Mouse (Mus musculus) natural killer cell, adult 2 months (primary cell): Measurements from ENCODE around the gene Olfr190.
"Not testable (repeated sequence)": the region's sequence is repeated elsewhere in the genome, so short reads cannot be mapped to it uniquely, and the experiment has no call there.

ENCODE experiments used
- DNase-seq, 2 experiments: peaks; one replicate each; pipeline ENCODE4 v3.0.0; 2022; ENCODE audit warnings: low spot score in 2 of 2

Gene Olfr190

GRCm38 (mm10) chr16:59077905-59078304, at the start of gene Olfr190:
TSS of gene Olfr190 (minus strand) at chr16:59078005.
- DNase-seq, result no peak

GRCm38 (mm10) chr16:59120969-59121368, 43.2 kb upstream of the Olfr190 start, which contains the start of gene Olfr194:
TSS of gene Olfr194 (minus strand) at chr16:59121069.
- no peak for DNase-seq

- no peak for DNase-seq
These were observed 34.0 kb upstream of the Olfr190 start, which contains the start of gene Olfr193 for GRCm38 (mm10) chr16:59111781-59112180. TSS of gene Olfr193 (minus strand) at chr16:59111881.

GRCm38 (mm10) chr16:59108522-59108921, 30.7 kb upstream of the Olfr190 start:
- DNase-seq, result not testable (repeated sequence)

- no peak for DNase-seq
These were observed 27.5 kb upstream of the Olfr190 start for GRCm38 (mm10) chr16:59105312-59105711.

- DNase-seq, result not testable (repeated sequence)
These were observed 11.9 kb upstream of the Olfr190 start, which contains the start of gene Olfr191 for GRCm38 (mm10) chr16:59089722-59090121. TSS of gene Olfr191 (minus strand) at chr16:59089822.

GRCm38 (mm10) chr16:59081113-59081512, 3.3 kb upstream of the Olfr190 start:
- not testable (repeated sequence) for DNase-seq

- DNase-seq, result no peak
These were observed 4.3 kb downstream of the Olfr190 start for GRCm38 (mm10) chr16:59073520-59073919.

GRCm38 (mm10) chr16:59071755-59072154, 6.0 kb downstream of the Olfr190 start:
- DNase-seq, result no peak

- not testable (repeated sequence) for DNase-seq
These were observed 15.4 kb downstream of the Olfr190 start for GRCm38 (mm10) chr16:59062411-59062810.

- DNase-seq, result not testable (repeated sequence)
These were observed 28.5 kb downstream of the Olfr190 start for GRCm38 (mm10) chr16:59049286-59049685.

- DNase-seq, result no peak
These were observed 28.9 kb downstream of the Olfr190 start for GRCm38 (mm10) chr16:59048860-59049259.

GRCm38 (mm10) chr16:59047579-59047978, 30.2 kb downstream of the Olfr190 start:
- no peak for DNase-seq

GRCm38 (mm10) chr16:59045835-59046234, 32.0 kb downstream of the Olfr190 start:
- DNase-seq, result no peak

- no peak for DNase-seq
These were observed 38.1 kb downstream of the Olfr190 start, which contains the start of gene Olfr187 for GRCm38 (mm10) chr16:59039710-59040109. TSS of gene Olfr187 (minus strand) at chr16:59039767.

- DNase-seq, result no peak
These were observed 47.6 kb downstream of the Olfr190 start, which contains the start of gene Olfr186 for GRCm38 (mm10) chr16:59030191-59030590. TSS of gene Olfr186 (minus strand) at chr16:59030291.
